Mouse (Mus musculus) CH12.LX (cell line): ENCODE measurements around the gene Ffar4.

Experiments used
- CTCF ChIP-seq, 2 experiments: IDR thresholded peaks in 1 of 2; conservative IDR thresholded peaks in 1 of 2; 2 replicates each; pipeline ENCODE4 v1.5.1; 2011 to 2012; ENCODE audit warnings: low read depth in 2 of 2, low read length in 2 of 2, improper control_type of control experiment in 1 of 2, inconsistent platforms in 1 of 2, mild to moderate bottlenecking in 1 of 2, moderate library complexity in 1 of 2
- EP300 ChIP-seq: IDR thresholded peaks from 2 replicates; pipeline ENCODE4 v1.6.1; 2011; ENCODE audit warnings: low read length, improper control_type of control experiment
- IRF4 ChIP-seq: IDR thresholded peaks from 2 replicates; pipeline ENCODE4 v1.6.1; 2014; ENCODE audit warnings: low read depth, mild to moderate bottlenecking, inconsistent platforms, low read length, improper control_type of control experiment
- MYC ChIP-seq: IDR thresholded peaks from 2 replicates; pipeline ENCODE4 v1.6.1; 2011; ENCODE audit warnings: low read depth, mild to moderate bottlenecking, improper control_type of control experiment, low read length
- POLR2A ChIP-seq: IDR thresholded peaks from 2 replicates; pipeline ENCODE4 v1.6.1; 2011; ENCODE audit warnings: low read depth, mild to moderate bottlenecking, improper control_type of control experiment, low read length
- SIN3A ChIP-seq: IDR thresholded peaks from 2 replicates; pipeline ENCODE4 v1.6.1; 2012; ENCODE audit warnings: low read length, improper control_type of control experiment, inconsistent platforms
- SMC3 ChIP-seq: IDR thresholded peaks from 2 replicates; pipeline ENCODE4 v1.6.1; 2011; ENCODE audit warnings: low read depth, low read length, improper control_type of control experiment
- TBP ChIP-seq: conservative IDR thresholded peaks from 2 replicates; pipeline ENCODE4 v1.6.1; 2011; ENCODE audit warnings: low read depth, low read length, improper control_type of control experiment
- USF1 ChIP-seq: IDR thresholded peaks from 2 replicates; pipeline ENCODE4 v1.6.1; 2014; ENCODE audit warnings: low read depth, mild to moderate bottlenecking, inconsistent platforms, low read length, improper control_type of control experiment

DNA sequence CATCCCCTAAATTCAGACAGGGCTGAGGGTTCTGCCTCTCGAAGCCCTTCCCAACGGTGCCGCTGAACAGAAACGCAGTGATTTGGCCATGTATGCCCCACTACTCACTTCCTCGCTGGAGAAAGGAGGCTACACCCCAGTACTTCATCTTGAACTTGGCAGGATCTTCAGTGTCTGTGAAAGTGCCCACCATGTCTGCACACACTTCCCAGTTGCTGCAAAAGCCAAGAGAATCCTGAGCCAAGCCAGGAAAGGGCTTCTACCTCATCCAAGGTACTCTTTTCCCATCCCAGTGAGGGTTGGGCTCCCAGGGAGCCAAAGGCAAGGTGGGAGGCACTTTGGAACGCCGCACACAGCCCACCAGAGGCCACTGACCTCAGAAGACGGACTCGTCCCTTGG, 27.1 kb downstream of the Ffar4 start:
- TF ChIP-seq SIN3A (no peak), CTCF (conservative IDR thresholded peaks at IDR 0.05 in 1 of 2, IDR thresholded peaks at IDR 0.05 in 1 of 2; ENCODE audit: low read depth in 2 of 2, low read length in 2 of 2) (no peak), POLR2A (no peak), MYC (no peak), IRF4 (no peak), EP300 (no peak), USF1 (no peak), TBP (no peak), SMC3 (no peak)
